Mouse (Mus musculus) erythroid progenitor cell, adult 5-6 weeks (primary cell): ENCODE data around the gene AB124611. TPM values are rescaled to one million over a fixed set of nuclear protein-coding genes. Genes with fewer than 3 reads are reported as not detected.
"Not testable (repeated sequence)": the region's sequence is repeated elsewhere in the genome, so short reads cannot be mapped to it uniquely, and the experiment has no call there.

Experiments
- ATAC-seq: replicated peaks from 2 replicates; pipeline ENCODE4 v1.8.0; 2016; ENCODE audit warnings: moderate number of reproducible peaks, mild to moderate bottlenecking, moderate TSS enrichment, inconsistent platforms; ENCODE audit not compliant: poor library complexity, low FRiP score, severe bottlenecking
- total RNA-seq, 2 experiments: library from RNA; stranded (forward) in 1 of 2; stranded (reverse) in 1 of 2; fragments of 150-400 nt in 1 of 2; fragments of 186-747, 209-891 nt in 1 of 2; gene quantifications; 2 replicates each; pipeline versions ENCODE4 v1.2.3 to v1.2.4; 2015 to 2017; ENCODE audit warnings: low replicate concordance in 2 of 2

The AB124611 gene
- total RNA-seq, 2 experiments from 2014 or later: 17.2 to 42.3 TPM

DNA sequence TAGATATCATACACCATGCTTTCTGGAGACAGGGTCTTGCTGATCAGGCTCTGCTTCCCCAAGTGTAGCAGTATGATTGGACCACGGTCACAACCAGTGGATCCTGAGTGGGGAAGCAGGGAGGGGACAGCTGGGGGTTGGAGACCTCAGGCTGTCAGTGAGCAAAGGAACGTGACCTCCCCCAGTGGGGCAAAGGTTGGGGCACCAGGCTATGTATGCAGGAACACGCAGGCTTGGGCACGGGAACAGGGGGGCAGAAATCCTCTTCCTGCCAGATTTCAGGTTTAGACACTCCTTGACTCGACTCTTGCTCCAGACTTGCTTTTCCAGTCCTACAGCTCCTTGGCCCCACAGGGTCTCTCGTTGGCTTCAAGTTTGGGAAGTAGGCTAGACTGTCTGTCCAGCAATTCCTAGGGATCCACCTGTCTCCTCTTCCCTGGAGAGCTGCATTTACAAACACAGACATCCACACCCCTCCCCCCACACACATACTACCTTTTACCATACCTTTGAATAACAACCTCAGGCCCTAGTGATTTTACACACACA is 8.0 kb upstream of the AB124611 start:
- no peak for ATAC-seq

DNA sequence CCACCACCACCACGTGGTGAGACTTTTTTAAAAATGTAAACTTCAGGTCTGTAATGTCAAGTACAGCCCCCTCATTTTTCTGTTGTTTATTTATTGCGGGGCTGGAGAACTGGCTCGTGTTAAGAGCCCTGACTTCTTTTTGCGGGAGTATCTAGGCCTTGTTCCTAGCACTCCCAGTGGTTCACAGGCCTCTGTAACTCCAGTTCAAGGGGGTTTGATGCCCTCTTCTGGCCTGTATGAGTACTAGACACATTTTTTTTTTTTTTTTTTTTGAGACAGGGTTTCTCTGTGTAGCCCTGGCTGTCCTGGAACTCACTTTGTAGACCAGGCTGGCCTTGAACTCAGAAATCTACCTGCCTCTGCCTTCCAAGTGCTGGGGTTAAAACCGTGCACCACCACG is 7.3 kb upstream of the AB124611 start:
- ATAC-seq: not testable (repeated sequence)

DNA sequence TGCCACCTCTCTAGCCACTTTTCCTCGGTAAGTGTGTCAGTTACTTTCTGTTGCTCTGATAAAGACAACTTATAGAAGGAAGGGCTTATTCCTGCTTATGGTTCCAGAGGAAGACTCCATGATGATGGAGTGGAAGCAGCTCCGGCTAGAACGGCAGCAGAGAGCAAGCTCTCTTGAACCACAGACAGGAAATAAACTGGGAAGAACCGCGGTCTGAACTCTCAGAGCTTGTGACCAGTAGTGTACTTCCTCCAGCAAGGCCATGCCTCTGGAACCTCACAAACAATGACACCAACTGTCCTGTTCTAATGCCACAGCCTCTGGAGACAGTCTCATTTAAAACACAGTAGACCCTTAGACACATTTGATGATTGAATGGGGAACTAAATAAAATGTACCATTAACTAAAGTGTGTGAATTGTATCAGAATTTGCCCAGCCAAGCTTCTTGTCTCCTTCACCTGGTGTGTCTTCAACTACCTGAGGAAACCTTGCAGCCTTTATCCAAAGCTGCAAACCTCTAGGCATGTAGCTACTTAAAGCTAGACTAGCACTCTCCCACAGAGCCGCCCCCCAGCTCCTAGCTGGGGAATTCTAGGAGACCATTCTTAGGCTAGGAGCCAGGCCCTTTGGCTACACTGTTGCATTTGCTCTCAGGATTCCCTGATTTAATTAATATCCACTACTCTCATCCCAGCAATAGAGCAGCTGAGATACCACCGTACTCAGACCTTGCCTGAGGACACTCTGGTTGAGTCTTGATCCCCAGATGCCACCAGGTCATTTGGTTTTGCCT is 637 bp upstream of the AB124611 start:
- ATAC-seq: no peak

DNA sequence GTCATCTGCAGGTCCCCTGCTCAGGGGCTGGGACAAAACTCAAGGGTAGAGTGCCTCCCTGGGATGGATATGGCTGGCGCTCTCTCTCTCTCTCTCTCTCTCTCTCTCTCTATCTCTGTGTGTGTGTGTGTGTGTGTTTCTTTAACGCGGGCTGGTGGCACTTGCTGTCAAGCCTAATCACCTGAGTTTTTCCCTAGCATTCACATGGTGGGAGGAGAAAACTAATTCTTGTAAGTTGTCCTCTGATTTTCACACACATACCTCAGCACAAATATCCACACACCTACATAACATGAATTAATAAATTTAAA is 613 bp downstream of the AB124611 start:
- ATAC-seq: no peak

DNA sequence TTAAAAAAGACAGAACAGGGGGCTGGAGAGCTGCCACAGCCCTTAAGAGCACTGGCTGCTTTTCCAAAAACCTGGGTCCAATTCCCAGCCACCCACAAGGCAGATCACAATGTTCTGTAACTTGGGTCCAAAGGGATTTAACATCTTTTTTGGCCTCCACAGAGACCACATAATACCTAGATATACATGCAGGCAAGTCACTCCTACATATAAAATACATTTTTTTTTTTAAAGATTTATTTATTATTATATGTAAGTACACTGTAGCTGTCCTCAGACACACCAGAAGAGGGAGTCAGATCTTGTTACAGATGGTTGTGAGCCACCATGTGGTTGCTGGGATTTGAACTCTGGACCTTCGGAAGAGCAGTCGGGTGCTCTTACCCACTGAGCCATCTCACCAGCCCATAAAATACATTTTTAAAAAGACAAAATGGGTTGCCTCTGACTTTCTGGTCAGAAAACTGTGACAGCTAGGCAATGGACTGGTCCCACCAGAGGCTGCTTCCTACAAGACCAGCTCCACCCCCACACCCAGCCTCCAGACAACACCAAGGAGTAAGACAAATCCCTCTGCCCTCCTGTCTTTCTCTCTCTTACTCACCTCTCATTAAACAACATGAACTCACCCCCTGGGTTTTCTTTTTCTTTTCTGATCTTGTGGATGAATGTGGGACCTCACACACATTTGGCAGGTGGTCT is 1.3 kb downstream of the AB124611 start:
- no peak for ATAC-seq

DNA sequence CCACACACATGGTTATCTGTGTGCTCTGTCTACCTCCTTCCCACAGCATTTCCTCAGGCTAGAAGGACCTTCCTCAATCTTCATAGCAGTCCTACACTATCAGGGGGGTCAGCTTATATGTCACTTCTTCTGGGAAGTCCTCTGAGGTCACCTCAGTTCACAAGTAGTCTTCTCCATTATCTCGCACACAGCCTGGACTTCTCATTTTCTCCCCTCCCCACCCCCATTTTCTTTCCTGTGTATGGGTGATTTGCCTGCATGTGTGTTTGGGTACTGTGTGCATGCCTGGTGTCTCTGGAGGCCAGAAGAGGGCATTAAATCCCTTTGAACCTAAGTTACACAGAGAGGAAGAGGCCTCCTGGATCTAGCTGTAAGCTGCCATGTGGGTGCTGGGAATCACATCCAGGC is 1.9 kb downstream of the AB124611 start:
- ATAC-seq: no peak

DNA sequence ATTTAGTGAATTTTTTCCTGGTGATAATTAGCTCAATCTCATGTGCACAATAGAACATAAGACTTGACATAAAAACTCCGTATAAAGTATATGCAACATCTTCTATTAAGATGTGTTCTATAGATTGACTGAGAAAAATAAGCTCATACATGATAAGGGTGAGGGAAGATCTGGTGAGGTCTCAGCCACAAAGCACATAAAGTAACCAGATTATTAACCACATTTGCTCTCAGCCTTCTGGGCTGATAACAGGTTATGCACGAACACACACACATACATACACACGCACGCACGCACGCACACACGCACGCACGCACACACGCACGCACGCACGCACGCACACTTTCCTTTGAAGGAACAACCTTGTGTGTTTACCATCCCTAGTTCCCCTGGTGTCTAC is 10.5 kb downstream of the AB124611 start:
- ATAC-seq: no peak

DNA sequence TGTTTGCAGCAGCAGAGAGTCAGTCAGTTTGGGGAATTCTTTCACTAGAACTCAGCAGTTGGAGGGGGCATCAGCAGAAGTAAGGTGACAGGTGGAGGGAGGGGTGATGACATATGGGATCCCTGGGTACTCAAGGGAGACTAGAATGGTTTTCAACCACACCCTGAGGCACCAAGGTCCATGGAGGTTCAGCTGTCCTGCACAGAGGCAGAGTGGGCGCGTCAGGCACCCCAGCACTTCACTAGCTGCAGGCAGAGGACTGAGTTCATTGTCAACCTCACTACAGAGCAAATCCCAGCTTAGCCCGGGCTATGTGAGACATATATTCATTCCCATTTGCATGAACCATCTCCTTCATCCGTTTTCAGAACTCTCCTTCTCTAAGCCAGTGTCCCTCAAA is 11.0 kb downstream of the AB124611 start:
- ATAC-seq: no peak

DNA sequence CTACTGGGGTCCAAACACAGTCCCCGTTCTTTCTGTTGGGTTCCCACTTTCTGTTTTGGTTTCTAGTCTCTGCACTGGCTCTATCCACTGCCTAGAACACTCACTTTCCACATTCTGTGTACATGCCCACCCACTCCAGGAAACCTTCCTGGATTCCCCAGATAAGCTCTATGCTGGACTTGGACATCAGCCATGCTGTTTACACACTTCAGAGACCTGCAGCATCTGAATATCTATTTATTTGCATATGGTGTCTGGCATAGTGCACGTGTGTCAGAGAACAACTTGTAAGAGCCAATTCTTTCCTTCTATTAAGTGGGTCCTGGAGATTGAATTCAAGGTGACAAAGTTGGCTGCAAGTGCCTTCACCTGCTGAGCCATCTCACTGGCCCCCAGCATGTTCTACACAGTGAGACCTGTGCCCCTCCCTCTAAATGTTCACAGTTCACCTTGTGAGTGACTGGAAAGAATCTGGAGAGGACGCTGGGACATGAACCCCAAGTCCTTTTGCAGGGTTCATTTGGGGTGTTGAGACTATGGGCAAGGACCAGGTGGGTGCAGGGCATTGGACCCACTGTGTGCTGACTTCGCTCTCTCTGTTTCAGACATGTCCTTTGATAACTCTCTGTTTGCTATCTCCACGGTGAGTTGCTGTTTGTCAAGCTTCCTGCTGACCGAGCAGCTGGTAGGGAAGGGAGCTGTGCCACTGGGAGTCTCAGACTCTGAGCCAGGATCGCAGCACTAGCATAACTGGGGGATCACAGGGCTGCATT is 14.2 kb downstream of the AB124611 start:
- ATAC-seq: no peak; the same call in 1 of the 2 replicates

DNA sequence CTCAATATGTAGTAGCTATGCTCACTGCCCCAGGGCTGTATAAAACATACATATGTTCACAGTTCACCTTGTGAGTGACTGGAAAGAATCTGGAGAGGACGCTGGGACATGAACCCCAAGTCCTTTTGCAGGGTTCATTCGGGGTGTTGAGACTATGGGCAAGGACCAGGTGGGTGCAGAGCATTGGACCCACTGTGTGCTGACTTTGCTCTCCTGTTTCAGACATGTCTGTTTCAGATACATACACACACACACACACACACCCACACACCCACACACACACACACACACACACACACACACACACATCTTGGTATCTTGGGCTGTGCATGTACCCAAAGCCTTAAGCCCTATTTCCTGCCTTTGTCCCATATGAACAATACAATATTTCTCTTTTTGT is 16.0 kb downstream of the AB124611 start:
- not testable (repeated sequence) for ATAC-seq

DNA sequence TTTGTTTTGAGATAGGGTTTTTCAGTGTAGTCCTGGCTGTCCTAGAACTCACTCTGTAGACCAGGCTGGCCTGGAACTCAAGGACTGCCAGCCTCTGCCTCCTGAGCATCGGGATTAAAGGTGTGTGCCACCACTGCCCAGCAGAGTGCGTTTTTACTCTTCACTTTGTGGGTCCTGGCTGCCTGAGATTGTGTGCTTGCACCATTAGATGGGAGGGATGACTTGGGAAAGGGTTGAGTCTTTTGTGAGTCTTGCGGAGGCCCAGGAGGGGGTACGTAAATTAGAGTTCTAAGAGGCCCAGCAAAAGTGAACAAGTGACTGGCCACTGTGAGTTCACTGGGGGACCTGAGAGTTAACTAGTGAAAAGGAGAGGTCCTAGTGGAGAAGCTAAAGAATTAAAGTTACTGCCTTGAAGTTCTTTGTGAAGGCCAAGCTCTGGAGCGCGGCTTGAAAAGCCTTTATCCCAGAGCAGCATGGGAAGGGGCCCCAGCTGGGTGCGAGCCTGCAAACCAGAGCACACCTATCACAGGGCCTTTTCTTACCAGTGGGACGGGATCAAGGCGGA is 19.5 kb downstream of the AB124611 start:
- ATAC-seq: no peak; the same call in 1 of the 2 replicates

DNA sequence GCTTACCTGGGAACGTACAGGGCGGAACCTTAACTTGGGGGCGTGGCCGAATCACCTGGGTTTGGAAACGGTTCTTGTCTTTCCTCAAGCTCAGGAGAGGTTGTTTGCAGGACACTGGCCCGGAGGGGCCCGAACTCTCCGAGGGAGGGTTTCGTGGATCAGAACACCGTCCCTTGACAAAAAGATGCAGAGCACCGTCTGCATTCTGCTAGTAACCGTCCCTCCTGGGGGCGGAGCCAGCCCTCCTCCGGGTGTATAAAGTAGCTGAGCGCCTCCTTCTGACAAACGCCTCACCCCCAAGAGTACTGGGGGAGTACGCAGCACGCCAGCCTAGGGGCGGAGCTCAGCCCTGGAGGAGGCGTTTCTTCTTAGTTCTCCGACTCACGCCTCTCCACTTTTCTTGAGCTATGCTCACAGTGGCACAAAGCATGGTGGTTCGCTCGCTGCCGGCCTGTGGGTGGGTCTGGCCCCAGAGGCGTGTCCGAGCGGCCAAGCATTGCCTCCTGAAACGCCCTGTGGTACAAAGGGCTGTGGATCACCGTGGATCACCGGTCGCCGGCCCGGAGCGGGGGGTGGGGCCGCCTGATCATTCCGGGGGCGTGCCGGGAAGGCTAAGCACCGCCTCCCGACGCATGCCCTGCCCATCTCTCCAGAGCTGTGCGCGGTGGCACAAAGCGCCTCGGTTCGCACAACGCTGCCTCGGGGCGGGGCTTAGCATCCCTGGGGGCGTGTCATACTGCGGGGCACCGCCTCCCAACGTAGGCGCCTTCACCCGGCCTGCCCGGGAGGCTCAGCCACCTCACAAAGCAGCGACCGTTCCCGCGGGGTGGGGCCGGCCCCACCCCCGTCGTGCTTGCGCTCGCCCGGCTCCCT is 20.2 kb downstream of the AB124611 start:
- peak; percentile 87 for ATAC-seq

DNA sequence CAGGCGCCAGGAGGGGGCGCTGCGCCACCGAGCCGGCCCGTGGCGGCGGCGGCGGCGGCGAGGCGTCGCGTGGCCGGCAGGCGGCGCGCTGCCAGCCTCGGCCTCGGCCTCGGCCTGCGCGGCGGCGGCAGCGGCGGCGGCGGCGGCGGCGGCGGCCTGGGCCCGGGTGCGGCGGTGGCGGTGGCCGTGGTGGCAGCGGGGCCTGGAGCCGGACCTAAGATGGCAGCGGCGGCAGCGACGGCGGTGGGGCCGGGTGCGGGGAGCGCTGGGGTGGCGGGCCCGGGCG is 20.8 kb downstream of the AB124611 start, which contains the start of gene Carm1:
TSS of gene Carm1 (plus strand) at position 106 of the 286 bp plus-strand sequence.
- ATAC-seq: no peak

DNA sequence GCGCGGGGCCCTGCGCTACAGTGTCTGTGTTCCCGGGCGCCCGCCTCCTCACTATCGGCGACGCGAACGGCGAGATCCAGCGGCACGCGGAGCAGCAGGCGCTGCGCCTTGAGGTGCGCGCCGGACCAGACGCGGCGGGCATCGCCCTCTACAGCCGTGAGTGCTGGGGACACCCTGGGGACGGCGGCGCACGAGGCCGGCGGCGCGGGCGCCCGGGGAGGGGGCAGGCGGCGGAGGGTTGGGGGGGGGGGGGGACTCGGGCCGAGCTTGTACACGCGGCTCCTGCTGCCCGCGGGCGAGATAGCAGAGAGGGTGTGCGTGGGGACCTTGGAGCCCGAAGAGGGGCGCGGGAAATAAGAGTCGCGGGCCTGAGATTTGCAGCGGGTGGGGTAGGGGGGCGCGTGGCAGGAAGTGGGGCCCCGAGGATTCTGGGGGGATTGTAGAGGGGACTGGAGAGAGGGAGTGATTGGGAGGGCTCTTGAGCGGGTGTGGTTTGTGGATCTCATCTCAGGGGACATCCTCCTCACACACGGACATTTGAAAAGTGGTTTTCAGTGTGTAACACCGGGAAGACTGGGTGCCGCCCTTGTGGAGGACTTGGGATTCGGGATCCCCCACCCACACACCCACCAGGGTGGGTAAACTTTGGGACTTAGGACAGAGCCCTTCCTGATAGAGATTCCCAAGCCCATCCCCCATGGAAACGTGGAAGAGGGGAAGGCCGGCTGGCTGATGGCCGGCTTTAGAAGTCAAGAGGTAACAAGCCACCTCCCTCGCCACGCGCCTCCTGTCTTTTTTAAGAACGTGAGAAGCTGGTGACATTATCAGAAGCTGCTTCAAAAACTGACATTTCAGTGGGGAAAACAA is 21.3 kb downstream of the AB124611 start:
- ATAC-seq: peak; percentile 22; the same call in 1 of the 2 replicates

DNA sequence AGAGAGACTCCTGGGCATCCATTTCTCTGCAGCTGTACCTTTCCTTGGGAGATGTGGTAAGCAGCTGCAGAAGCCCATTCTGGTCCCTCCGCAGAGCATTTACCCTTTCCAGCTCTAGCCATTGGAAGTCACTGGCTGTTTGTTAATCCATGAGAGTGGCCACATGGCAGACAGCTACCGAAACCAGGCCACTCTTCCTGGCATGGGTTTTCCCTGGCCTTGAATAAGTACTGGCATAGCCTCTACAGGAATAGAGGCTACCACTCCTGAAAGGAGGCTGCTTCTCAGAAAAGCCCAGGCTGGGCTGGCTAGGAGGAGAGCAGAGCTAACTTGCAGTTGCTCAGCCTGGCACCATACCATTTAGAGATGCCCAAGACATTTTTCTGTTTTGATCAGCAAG is 25.1 kb downstream of the AB124611 start:
- no peak for ATAC-seq

DNA sequence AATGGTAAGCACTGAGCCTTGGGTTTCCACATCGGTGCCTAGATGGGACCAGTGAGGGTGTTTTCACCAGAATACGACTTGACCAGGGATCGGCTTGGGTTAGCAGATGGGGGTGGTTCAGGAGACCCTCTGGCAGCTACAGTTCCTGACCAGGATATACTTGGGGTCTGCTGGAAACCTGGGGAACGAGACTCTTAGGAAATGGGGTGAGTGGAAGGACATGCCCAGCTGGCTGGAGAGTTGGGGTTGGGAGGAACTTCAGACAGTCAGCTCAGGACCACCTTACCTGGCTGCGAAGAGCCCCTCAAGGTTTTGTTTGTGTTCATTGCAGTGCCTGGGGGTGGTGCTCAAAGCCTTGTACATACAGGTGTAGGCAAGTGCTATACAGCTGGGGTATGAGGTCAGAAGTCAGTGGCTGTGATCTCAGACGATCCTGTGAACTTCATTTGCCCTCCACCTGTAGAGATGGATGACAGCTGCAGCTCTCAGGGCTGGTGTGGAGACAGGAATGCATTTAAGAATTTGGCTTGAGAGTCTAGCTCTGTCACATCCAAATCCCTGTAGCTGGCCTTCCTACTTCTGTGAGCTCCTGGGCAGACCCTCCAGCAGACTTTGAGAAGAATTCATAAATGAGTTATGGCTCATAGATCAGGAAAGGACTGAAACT is 27.8 kb downstream of the AB124611 start:
- no peak for ATAC-seq

DNA sequence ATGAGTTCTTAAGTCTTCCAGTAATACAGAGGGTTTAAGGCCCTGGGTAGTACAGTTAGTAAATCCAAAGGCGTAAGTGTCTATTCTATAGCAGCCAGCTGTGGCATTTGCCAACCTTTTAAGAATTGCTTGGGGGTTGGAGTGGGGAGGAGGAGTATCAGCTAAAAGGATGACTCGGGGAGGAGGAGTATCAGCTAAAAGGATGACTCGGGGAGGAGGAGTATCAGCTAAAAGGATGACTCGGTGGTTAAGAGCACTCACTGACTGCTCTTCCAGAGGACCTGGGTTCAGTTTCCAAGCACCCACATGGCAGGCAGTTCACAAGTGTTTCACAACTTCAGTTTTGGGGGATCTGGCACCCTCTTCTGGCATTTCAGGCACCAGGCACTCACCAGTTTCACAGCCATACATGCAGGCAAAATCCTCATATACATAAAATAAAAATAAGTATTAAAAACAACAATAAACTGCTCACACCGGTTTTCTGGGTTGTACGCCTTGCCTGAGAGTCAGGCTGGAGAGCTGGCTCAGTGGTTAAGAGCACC is 29.3 kb downstream of the AB124611 start:
- peak; percentile 69 for ATAC-seq

DNA sequence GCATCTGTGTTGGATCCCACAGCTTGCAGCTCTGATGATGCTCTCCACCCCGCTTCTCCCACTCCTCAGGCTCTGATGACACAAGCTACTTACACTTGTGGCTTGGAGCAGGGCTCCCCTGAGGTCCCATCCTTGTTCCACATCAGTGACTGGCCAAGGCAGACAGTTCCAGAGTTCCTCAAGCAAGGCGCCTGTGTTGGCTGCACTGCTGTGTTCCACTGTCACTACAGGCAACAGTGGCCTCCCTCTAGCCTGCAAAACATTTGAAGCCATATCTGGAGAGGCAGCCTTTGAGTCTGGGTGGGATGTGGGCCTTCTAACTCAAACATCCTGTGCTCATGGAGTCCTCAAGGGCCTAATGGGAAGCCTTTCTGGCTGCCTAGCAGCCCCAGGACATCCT is 31.0 kb downstream of the AB124611 start:
- ATAC-seq: no peak
